Mouse (Mus musculus): ENCODE results near the gene Maml3. TPM values are rescaled to one million over a fixed set of nuclear protein-coding genes. Genes with fewer than 3 reads are reported as not detected.
A peak's percentile ranks its signal among the peaks of the same experiment; 100 is the strongest.

The Maml3 gene
- polyA plus RNA-seq, 1 experiment, result not detected

GRCm38 (mm10) chr3:52100926-52101325 is 4.0 kb downstream of the Maml3 start:
- TF ChIP-seq POLR2A (IDR thresholded peaks at IDR 0.05; ENCODE audit: insufficient read depth, low read depth, low read length) (no peak), CTCF (IDR thresholded peaks at IDR 0.05; ENCODE audit: insufficient read depth, low read depth, low read length) (no peak)
- 24% methylated on average over 9 of the region's 9 CpGs for WGBS
- H3K4me1 ChIP-seq (ENCODE audit: control insufficient read depth, insufficient read depth, low read length), result 0 out of 2 replicates have a peak, but pooled peaks cover 1% of the 10 kb centered on the region
- H3K4me3 ChIP-seq (ENCODE audit: insufficient read depth, low read depth, low read length), result no peak overlapping the region
- no peak overlapping the region for H3K27ac ChIP-seq (ENCODE audit: insufficient read depth, low read depth, low read length)

GRCm38 (mm10) chr3:52100306-52100705 is 4.6 kb downstream of the Maml3 start:
- 75% methylated on average over 4 of the region's 4 CpGs for WGBS
- H3K27ac ChIP-seq (ENCODE audit: insufficient read depth, low read depth, low read length), result no peak overlapping the region
- H3K4me3 ChIP-seq (ENCODE audit: insufficient read depth, low read depth, low read length), result no peak overlapping the region

GRCm38 (mm10) chr3:52099286-52099685 is 5.6 kb downstream of the Maml3 start:
- Histone ChIP-seq H3K27ac (ENCODE audit: insufficient read depth, low read depth, low read length) (no peak overlapping the region), H3K4me1 (ENCODE audit: control insufficient read depth, insufficient read depth, low read length) (0 out of 2 replicates have a peak, but pooled peaks cover 2% of the 10 kb centered on the region), H3K4me3 (ENCODE audit: insufficient read depth, low read depth, low read length) (no peak overlapping the region)
- no peak for TF ChIP-seq CTCF (IDR thresholded peaks at IDR 0.05; ENCODE audit: insufficient read depth, low read depth, low read length)
- no peak for TF ChIP-seq POLR2A (IDR thresholded peaks at IDR 0.05; ENCODE audit: insufficient read depth, low read depth, low read length)
- WGBS, result 95% methylated on average over 1 of the region's 1 CpGs

More at GRCm38 (mm10) chr3:52100306-52100705, 4.6 kb downstream of the Maml3 start:
- TF ChIP-seq POLR2A (IDR thresholded peaks at IDR 0.05; ENCODE audit: insufficient read depth, low read depth, low read length), result no peak
- no peak for TF ChIP-seq CTCF (IDR thresholded peaks at IDR 0.05; ENCODE audit: insufficient read depth, low read depth, low read length)
- 0 out of 2 replicates have a peak, but pooled peaks cover 2% of the 10 kb centered on the region for H3K4me1 ChIP-seq (ENCODE audit: control insufficient read depth, insufficient read depth, low read length)

DNA sequence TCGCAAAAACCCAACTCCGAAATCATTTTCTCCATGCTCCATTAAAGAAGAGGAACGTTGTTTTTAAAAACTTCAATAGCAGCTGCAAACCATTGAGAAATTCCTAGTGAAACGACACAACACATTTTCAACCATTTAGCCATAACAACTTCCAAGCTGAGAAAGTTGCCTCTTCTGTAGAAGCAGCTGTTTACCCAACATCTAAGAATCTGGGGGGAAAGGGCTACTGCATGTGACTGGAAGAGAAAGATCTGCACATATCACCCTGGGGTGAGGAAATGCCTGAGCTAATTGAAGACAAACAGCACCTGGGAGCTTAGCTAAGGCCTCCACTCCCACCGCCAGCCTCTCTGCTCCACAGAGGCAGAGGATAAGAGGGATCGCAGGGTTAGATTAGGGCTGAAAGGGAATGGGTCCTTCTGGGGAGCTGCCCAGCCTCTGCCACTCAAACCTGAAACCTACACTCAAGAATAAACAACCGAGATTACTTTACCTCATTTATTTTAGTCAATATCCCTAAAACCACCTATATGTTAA is 13.5 kb downstream of the Maml3 start:
- peaks cover 22% of the 10 kb centered on the region for H3K4me1 ChIP-seq (ENCODE audit: control insufficient read depth, insufficient read depth, low read length)
- no peak overlapping the region for H3K27ac ChIP-seq (ENCODE audit: insufficient read depth, low read depth, low read length)
- 55% methylated on average over 7 of the region's 7 CpGs for WGBS
- H3K4me3 ChIP-seq (ENCODE audit: insufficient read depth, low read depth, low read length), result no peak overlapping the region
- TF ChIP-seq CTCF (IDR thresholded peaks at IDR 0.05; ENCODE audit: insufficient read depth, low read depth, low read length), result no peak
- TF ChIP-seq POLR2A (IDR thresholded peaks at IDR 0.05; ENCODE audit: insufficient read depth, low read depth, low read length), result no peak

DNA sequence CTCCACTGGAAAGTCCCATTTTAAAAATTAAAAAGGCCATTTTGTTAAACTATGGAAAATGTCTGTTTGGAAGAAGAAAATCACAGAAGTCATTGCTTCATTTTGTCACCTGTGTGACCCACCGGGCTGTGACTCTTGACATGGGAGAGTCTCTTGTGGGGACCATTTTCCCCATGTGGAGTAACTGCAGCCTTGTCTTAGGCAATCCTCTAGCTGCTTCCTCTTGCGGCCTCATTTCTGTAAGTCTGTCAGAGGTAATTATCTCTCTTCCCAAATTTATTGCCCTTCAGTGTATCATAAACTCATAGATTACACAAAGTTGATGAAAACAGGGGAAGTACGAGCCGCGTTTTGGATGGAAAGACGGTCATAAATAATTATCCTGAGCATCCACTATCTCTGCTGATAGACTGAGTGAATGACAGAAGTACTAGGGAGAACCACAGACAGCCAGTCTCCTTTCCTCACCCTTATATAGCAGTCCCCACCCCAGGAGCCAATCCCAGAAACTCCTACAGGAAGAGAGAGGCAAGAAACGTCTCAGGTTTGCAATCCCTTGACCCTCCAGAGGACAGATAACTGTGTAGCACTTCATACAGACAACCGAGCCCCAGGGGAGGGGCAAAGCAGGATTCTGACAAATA is 14.5 kb downstream of the Maml3 start:
- H3K4me3 ChIP-seq (ENCODE audit: insufficient read depth, low read depth, low read length), result no peak overlapping the region
- TF ChIP-seq POLR2A (IDR thresholded peaks at IDR 0.05; ENCODE audit: insufficient read depth, low read depth, low read length) (no peak), CTCF (IDR thresholded peaks at IDR 0.05; ENCODE audit: insufficient read depth, low read depth, low read length) (no peak)
- H3K4me1 ChIP-seq (ENCODE audit: control insufficient read depth, insufficient read depth, low read length), result peaks cover 20% of the 10 kb centered on the region
- H3K27ac ChIP-seq (ENCODE audit: insufficient read depth, low read depth, low read length), result no peak overlapping the region
- WGBS, result 90% methylated on average over 8 of the region's 8 CpGs

DNA sequence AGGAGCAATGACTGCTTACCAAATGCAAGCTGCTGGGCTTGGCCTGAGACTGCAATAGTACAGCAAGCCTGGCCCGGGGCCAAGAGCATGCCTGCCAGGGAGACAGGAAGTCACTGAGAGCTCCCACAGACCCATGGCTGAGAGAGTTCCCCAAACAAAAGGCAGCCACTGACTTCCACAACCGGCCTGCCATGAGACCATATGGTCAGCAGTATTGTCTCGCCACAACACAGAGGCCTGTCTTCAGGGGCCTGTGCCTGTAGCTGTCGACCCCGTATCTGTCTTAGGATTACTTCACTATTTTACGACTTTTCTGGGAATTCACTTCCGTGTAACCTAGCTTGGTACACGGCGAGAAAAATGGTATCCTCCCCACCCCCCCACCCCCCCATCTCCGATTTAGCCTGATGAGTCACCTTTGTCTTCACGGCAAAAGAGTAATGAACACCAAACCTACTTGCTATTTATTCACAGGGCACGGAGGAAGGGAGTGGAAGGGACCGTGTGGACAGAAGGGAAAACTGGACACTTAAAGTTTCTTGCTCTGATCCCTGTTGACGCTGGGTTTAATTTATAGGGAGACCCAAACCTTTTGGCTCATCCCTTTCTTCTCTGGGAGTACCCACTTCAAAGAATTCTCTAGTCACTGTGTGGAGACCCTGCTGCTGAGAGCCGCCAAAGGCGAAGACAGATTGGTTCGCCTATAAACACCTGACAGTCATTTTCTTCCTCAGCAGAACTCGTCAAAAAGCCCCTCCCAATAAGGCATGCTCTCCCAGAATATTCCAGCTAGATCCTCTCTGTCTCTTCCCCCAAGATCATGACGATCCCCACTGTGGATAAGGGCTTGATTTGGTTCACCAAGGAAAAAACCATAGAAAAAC is 16.2 kb downstream of the Maml3 start:
- 26% methylated on average over 19 of the region's 19 CpGs for whole genome bisulfite sequencing
- Histone ChIP-seq H3K4me3 (ENCODE audit: insufficient read depth, low read depth, low read length) (no peak overlapping the region), H3K27ac (ENCODE audit: insufficient read depth, low read depth, low read length) (peak overlapping the region; percentile 48; the same call in 1 of the 2 replicates)

DNA sequence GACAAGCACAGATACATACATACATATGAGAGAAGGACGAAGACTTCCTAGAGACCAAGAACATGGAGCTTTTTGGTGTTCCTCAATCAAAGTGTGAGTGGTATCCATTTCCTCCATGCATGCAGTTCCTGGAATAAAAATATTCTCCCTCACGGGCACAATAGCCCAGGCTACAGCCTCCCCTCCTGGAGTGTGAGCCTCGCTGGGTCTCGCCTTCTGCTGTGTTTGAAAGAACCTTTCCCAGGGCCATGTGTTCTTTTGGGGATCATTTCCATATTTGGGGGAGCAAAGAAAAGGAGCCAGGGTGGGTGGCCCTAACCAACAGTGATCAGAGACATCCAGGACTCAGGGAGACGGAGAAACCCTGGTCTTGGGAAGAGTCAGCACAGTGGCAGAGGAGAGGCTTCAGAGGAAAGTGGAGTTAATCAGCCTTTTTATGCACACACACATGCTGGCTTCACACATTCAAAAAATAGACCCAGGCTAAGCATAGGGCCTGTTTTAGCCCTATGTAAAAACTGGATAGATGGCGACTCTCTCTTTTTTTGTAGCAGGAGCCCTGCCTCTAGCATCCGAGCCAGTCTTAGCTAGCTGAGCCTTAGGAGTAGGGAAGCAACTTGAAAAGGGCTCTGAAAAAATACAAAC is 17.1 kb downstream of the Maml3 start:
- H3K4me1 ChIP-seq (ENCODE audit: control insufficient read depth, insufficient read depth, low read length), result peaks cover 13% of the 10 kb centered on the region
- WGBS, result 59% methylated on average over 7 of the region's 7 CpGs
- H3K27ac ChIP-seq (ENCODE audit: insufficient read depth, low read depth, low read length), result no peak overlapping the region
- H3K4me3 ChIP-seq (ENCODE audit: insufficient read depth, low read depth, low read length), result no peak overlapping the region
- no peak for TF ChIP-seq CTCF (IDR thresholded peaks at IDR 0.05; ENCODE audit: insufficient read depth, low read depth, low read length)
- no peak for TF ChIP-seq POLR2A (IDR thresholded peaks at IDR 0.05; ENCODE audit: insufficient read depth, low read depth, low read length)

More for the DNA sequence above, 16.2 kb downstream of the Maml3 start:
- H3K4me1 ChIP-seq (ENCODE audit: control insufficient read depth, insufficient read depth, low read length), result peaks cover 18% of the 10 kb centered on the region
- no peak for TF ChIP-seq CTCF (IDR thresholded peaks at IDR 0.05; ENCODE audit: insufficient read depth, low read depth, low read length)
- no peak for TF ChIP-seq POLR2A (IDR thresholded peaks at IDR 0.05; ENCODE audit: insufficient read depth, low read depth, low read length)

- H3K4me1 ChIP-seq (ENCODE audit: control insufficient read depth, insufficient read depth, low read length), result peaks cover 3% of the 10 kb centered on the region; the same call in 1 of the 2 replicates
- no peak overlapping the region for H3K27ac ChIP-seq (ENCODE audit: insufficient read depth, low read depth, low read length)
- no peak overlapping the region for H3K4me3 ChIP-seq (ENCODE audit: insufficient read depth, low read depth, low read length)
- TF ChIP-seq POLR2A (IDR thresholded peaks at IDR 0.05; ENCODE audit: insufficient read depth, low read depth, low read length), result no peak
- 58% methylated on average over 2 of the region's 2 CpGs for WGBS
These were observed 26.1 kb downstream of the Maml3 start for GRCm38 (mm10) chr3:52078763-52079162.

All from olfactory bulb, adult 2 months (tissue).